In the genomic region with DNA sequence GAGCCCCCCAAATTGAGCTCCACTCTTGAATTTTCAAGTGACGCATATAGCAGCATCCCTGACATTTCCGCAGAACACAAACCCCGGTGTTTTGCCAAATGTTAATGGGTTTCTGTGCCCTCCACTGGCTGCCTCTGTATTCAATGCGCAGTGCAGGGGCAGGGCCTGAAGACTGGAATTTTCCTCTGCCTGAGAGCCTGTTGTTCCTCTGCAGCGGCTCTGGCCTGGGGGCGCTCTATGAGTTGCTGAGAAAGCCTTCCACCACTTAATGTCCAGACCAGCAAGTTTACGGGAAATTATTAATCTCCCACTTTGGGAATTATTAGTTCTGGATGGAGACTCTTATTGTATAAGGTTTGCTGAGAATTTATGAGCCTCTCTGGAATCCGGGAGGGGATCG, we compare ENCODE assay signal across 12 mouse cellular contexts. TPM values are rescaled to one million over a fixed set of nuclear protein-coding genes. Genes with fewer than 3 reads are reported as not detected.
DNase-seq lines count a peak whose midpoint lies in the region; ATAC-seq and TF ChIP-seq lines count a peak whose summit lies in the region.
"Had no signal": no experiment of that assay in that cellular context is flagged by ENCODE, and none has a peak within 500 bp of the region (broad histone marks: within the 10 kb centered on the region; RNA-seq: fewer than 3 reads in every experiment).

No protein-coding gene starts in this region.

- ATAC-seq in heart, embryonic 16.5 days (replicated peaks; ENCODE audit: extremely low read depth, insufficient read depth, low FRiP score) = 0 out of 2 replicates have a peak, but pooled peaks have one; percentile 40
- ATAC-seq in lung, postnatal 0 days = peak; percentile 42
- ATAC-seq in stomach, embryonic 16.5 days (ENCODE audit: insufficient read depth, low FRiP score) = peak; percentile 35; the same call in 1 of the 2 replicates
- ATAC-seq: forebrain, embryonic 13.5 days had no signal

- H3K9ac ChIP-seq in heart, embryonic 16.5 days (ENCODE audit: low read length) = no peak overlapping the region
- no peak overlapping the region for H3K9ac ChIP-seq in lung, postnatal 0 days (replicated peaks; ENCODE audit: low read depth)
- H3K9ac ChIP-seq in stomach, embryonic 16.5 days (ENCODE audit: low read length) = no peak overlapping the region
- H3K9ac ChIP-seq: forebrain, embryonic 13.5 days had no signal

- no peaks in the 10 kb centered on the region; the same call in 1 of the 2 replicates for H3K27me3 ChIP-seq in heart, embryonic 16.5 days (ENCODE audit: control insufficient read depth, insufficient read depth, low read length)
- no peaks in the 10 kb centered on the region for H3K27me3 ChIP-seq in lung, postnatal 0 days (replicated peaks; ENCODE audit: insufficient read depth, low read length)
- H3K27me3 ChIP-seq in stomach, embryonic 16.5 days (ENCODE audit: control insufficient read depth, insufficient read depth, low read length) = no peaks in the 10 kb centered on the region
- H3K27me3 ChIP-seq: forebrain, embryonic 13.5 days had no signal

- WGBS in heart, embryonic 16.5 days = 63% methylated on average over 9 of the region's 9 CpGs
- WGBS in lung, postnatal 0 days = 48% methylated on average over 9 of the region's 9 CpGs
- WGBS in lung, adult 2 months = 56% methylated on average over 9 of the region's 9 CpGs
- 34% methylated on average over 9 of the region's 9 CpGs for WGBS in stomach, embryonic 16.5 days

- H3K4me2 ChIP-seq in heart, embryonic 16.5 days (ENCODE audit: low read depth, low read length) = no peak overlapping the region
- no peak overlapping the region for H3K4me2 ChIP-seq in lung, postnatal 0 days (replicated peaks; ENCODE audit: low read depth, low read length)
- no peak overlapping the region for H3K4me2 ChIP-seq in stomach, embryonic 16.5 days (ENCODE audit: low read depth, low read length)
- H3K4me2 ChIP-seq: forebrain, embryonic 13.5 days had no signal

- H3K9me3 ChIP-seq in heart, embryonic 16.5 days (replicated peaks; ENCODE audit: control insufficient read depth, low read length) = no peaks in the 10 kb centered on the region
- no peaks in the 10 kb centered on the region for H3K9me3 ChIP-seq in lung, postnatal 0 days (ENCODE audit: low read length)
- no peaks in the 10 kb centered on the region for H3K9me3 ChIP-seq in stomach, embryonic 16.5 days (replicated peaks; ENCODE audit: control insufficient read depth, low read length)
- H3K9me3 ChIP-seq: forebrain, embryonic 13.5 days; midbrain, embryonic 10.5 days had no signal

- no peak for TF ChIP-seq POLR2A in lung, adult 2 months (IDR thresholded peaks at IDR 0.05; ENCODE audit: borderline replicate concordance, extremely low read depth, low read depth, low read length)

- TF ChIP-seq CTCF in lung, postnatal 0 days (IDR thresholded peaks at IDR 0.05) = peak; percentile 37
- no peak for TF ChIP-seq CTCF in lung, adult 2 months (IDR thresholded peaks at IDR 0.05; ENCODE audit: insufficient read depth, low read length)

- DNase-seq in heart, adult 11 months = no peak
- DNase-seq in lung, postnatal 0 days (ENCODE audit: low spot score) = peak; percentile 31
- DNase-seq in lung, adult 2 months = no peak
- peak; percentile 60 for DNase-seq in kidney, postnatal 14 days
- no peak for DNase-seq in retina, embryonic 14.5 days (ENCODE audit: low spot score)
- DNase-seq in right cerebral cortex, postnatal 25 days = no peak
- DNase-seq: cerebellum, postnatal 36 days; left cerebral cortex, postnatal 4 days had no signal

- H3K4me1 ChIP-seq in heart, embryonic 16.5 days (ENCODE audit: control insufficient read depth, insufficient read depth, low read length) = no peaks in the 10 kb centered on the region
- H3K4me1 ChIP-seq in lung, postnatal 0 days (ENCODE audit: insufficient read depth, low read depth, low read length) = no peaks in the 10 kb centered on the region
- no peaks in the 10 kb centered on the region for H3K4me1 ChIP-seq in lung, adult 2 months (ENCODE audit: control insufficient read depth, insufficient read depth, low read length)
- H3K4me1 ChIP-seq in stomach, embryonic 16.5 days (ENCODE audit: control insufficient read depth, insufficient read depth, low read length) = peaks cover 6% of the 10 kb centered on the region; the same call in 1 of the 2 replicates
- H3K4me1 ChIP-seq: forebrain, embryonic 13.5 days; midbrain, embryonic 10.5 days had no signal

- H3K27ac ChIP-seq in heart, embryonic 16.5 days (ENCODE audit: low read length) = no peak overlapping the region
- no peak overlapping the region for H3K27ac ChIP-seq in lung, postnatal 0 days (ENCODE audit: low read length)
- peak overlapping the region; percentile 49 for H3K27ac ChIP-seq in stomach, embryonic 16.5 days (ENCODE audit: low read length)
- H3K27ac ChIP-seq: forebrain, embryonic 13.5 days; midbrain, embryonic 10.5 days had no signal

- TF ChIP-seq EP300 in lung, postnatal 0 days (IDR thresholded peaks at IDR 0.05) = no peak

- H3K36me3 ChIP-seq in heart, embryonic 16.5 days (ENCODE audit: control insufficient read depth, insufficient read depth) = no peaks in the 10 kb centered on the region
- H3K36me3 ChIP-seq in lung, postnatal 0 days (ENCODE audit: insufficient read depth, low read length) = no peaks in the 10 kb centered on the region
- H3K36me3 ChIP-seq in stomach, embryonic 16.5 days (ENCODE audit: control insufficient read depth, insufficient read depth, low read length) = no peaks in the 10 kb centered on the region
- H3K36me3 ChIP-seq: midbrain, embryonic 10.5 days had no signal

- H3K4me3 ChIP-seq in heart, embryonic 16.5 days (ENCODE audit: low read length) = no peak overlapping the region
- no peak overlapping the region for H3K4me3 ChIP-seq in lung, postnatal 0 days (ENCODE audit: low read depth, low read length)
- H3K4me3 ChIP-seq in lung, adult 2 months (replicated peaks; ENCODE audit: extremely low read depth, low read depth, low read length) = no peak overlapping the region
- no peak overlapping the region for H3K4me3 ChIP-seq in stomach, embryonic 16.5 days (replicated peaks; ENCODE audit: low read length)
- H3K4me3 ChIP-seq: forebrain, embryonic 13.5 days; midbrain, embryonic 10.5 days had no signal

RNA-seq across cellular contexts. Expression of a gene that starts 14.0 kb away (rescaled TPM):
- not detected in 2 replicates for polyA plus RNA-seq in heart, embryonic 16.5 days (2015; fragmentation: Nextera tagmentation; extraction: Ambion mirVana)
- not detected in 2 replicates for polyA plus RNA-seq in lung, postnatal 0 days (2015; fragmentation: Nextera tagmentation; extraction: Ambion mirVana)
- not detected in 2 replicates for polyA plus RNA-seq in lung, adult 2 months (2012; rRNA removed)
- polyA plus RNA-seq in stomach, embryonic 16.5 days (2015; fragmentation: Nextera tagmentation; extraction: Ambion mirVana) = not detected in 2 replicates
- polyA plus RNA-seq: forebrain, embryonic 13.5 days; midbrain, embryonic 10.5 days had no signal

RNA-seq across cellular contexts. Expression of a gene that starts 41.8 kb away (rescaled TPM):
- polyA plus RNA-seq in heart, embryonic 16.5 days (2015; fragmentation: Nextera tagmentation; extraction: Ambion mirVana) = not detected in 2 replicates
- not detected in 2 replicates for polyA plus RNA-seq in lung, postnatal 0 days (2015; fragmentation: Nextera tagmentation; extraction: Ambion mirVana)
- polyA plus RNA-seq in lung, adult 2 months (2012; rRNA removed) = not detected in 2 replicates
- polyA plus RNA-seq in stomach, embryonic 16.5 days (2015; fragmentation: Nextera tagmentation; extraction: Ambion mirVana) = not detected in 2 replicates
- polyA plus RNA-seq: forebrain, embryonic 13.5 days; midbrain, embryonic 10.5 days had no signal

Comparison
In these comparisons a context has a peak if more than half of its experiments do, and no peak if none do; other contexts are left out.
1. DNase-seq: peak in lung, postnatal 0 days (single experiment) and kidney, postnatal 14 days (single experiment); none in heart, adult 11 months (single experiment), lung, adult 2 months (single experiment), retina, embryonic 14.5 days (single experiment) and right cerebral cortex, postnatal 25 days (single experiment).
2. Peak in every context shown above with its lines, with median percentiles within 50 percentile points of each other: ATAC-seq.